Mouse (Mus musculus): ENCODE data around the gene Zfp950. TPM values are rescaled to one million over a fixed set of nuclear protein-coding genes. Genes with fewer than 3 reads are reported as not detected.

Zfp950 gene
- total and polyA plus RNA-seq, 3 experiments = 0.26 to 37.9 (median 33.0) TPM

- Histone ChIP-seq H3K4me3 (ENCODE audit: low read depth, low read length) (no peak overlapping the region), H3K27me3 (ENCODE audit: insufficient read depth, low read length) (no peaks in the 10 kb centered on the region), H3K4me1 (ENCODE audit: insufficient read depth, low read depth, low read length) (no peaks in the 10 kb centered on the region), H3K9me3 (replicated peaks) (no peaks in the 10 kb centered on the region), H3K36me3 (replicated peaks) (no peaks in the 10 kb centered on the region)
- TF ChIP-seq POLR2AphosphoS5 (IDR thresholded peaks at IDR 0.05; ENCODE audit: insufficient replicate concordance, low read depth, low read length) (no peak), CTCF (IDR thresholded peaks at IDR 0.05; ENCODE audit: low read depth, low read length) (no peak), GATA2 (IDR thresholded peaks at IDR 0.05; ENCODE audit: borderline replicate concordance, low read depth, low read length) (no peak), GATA1 (IDR thresholded peaks at IDR 0.05; ENCODE audit: borderline replicate concordance, low read length) (no peak), TAL1 (conservative IDR thresholded peaks at IDR 0.05; ENCODE audit: low read depth, low read length) (no peak)
- ATAC-seq (ENCODE audit: extremely low read depth, insufficient number of reproducible peaks, low FRiP score, poor library complexity, severe bottlenecking) = no peak
- no peak for DNase-seq (ENCODE audit: low spot score)
These were observed 123.0 kb downstream of the Zfp950 start for GRCm38 (mm10) chr19:61017477-61018266.

GRCm38 (mm10) chr19:61009266-61009665 lies 131.4 kb downstream of the Zfp950 start:
- no peaks in the 10 kb centered on the region for H3K36me3 ChIP-seq (replicated peaks)
- DNase-seq (ENCODE audit: low spot score) (no peak), ATAC-seq (ENCODE audit: extremely low read depth, insufficient number of reproducible peaks, low FRiP score, poor library complexity, severe bottlenecking) (no peak)
- H3K4me1 ChIP-seq (ENCODE audit: insufficient read depth, low read depth, low read length) = no peaks in the 10 kb centered on the region
- TF ChIP-seq GATA2 (IDR thresholded peaks at IDR 0.05; ENCODE audit: borderline replicate concordance, low read depth, low read length) = no peak
- no peak for TF ChIP-seq GATA1 (IDR thresholded peaks at IDR 0.05; ENCODE audit: borderline replicate concordance, low read length)
- TF ChIP-seq CTCF (IDR thresholded peaks at IDR 0.05; ENCODE audit: low read depth, low read length) = no peak
- no peak for TF ChIP-seq POLR2AphosphoS5 (IDR thresholded peaks at IDR 0.05; ENCODE audit: insufficient replicate concordance, low read depth, low read length)
- TF ChIP-seq TAL1 (conservative IDR thresholded peaks at IDR 0.05; ENCODE audit: low read depth, low read length) = no peak
- no peaks in the 10 kb centered on the region for H3K9me3 ChIP-seq (replicated peaks)
- no peak overlapping the region for H3K4me3 ChIP-seq (ENCODE audit: low read depth, low read length)
- no peaks in the 10 kb centered on the region for H3K27me3 ChIP-seq (ENCODE audit: insufficient read depth, low read length)

Other genes with a start within 250 kb of the Zfp950 start
- gene Gm7102, start 35.5 kb upstream of the Zfp950 start, total RNA-seq (2014; fragmentation: Nextera tagmentation) = not detected in 2 replicates
- gene Gm7102, start 35.5 kb upstream of the Zfp950 start, total RNA-seq (2017) = 0.11 and 0.23 TPM in 2 replicates
- gene Gm7102, start 35.5 kb upstream of the Zfp950 start, polyA plus RNA-seq (2012) = 0.04 and 0.14 TPM in 2 replicates
- gene Gm6020, start 43.0 kb upstream of the Zfp950 start, total RNA-seq (2014; fragmentation: Nextera tagmentation) = not detected in 2 replicates
- not detected in 2 replicates for gene Gm6020, start 43.0 kb upstream of the Zfp950 start, total RNA-seq (2017)
- not detected in 2 replicates for gene Gm6020, start 43.0 kb upstream of the Zfp950 start, polyA plus RNA-seq (2012)
- 0.45 and 9.3 TPM in 2 replicates for gene Csf2ra, start 87.6 kb upstream of the Zfp950 start, total RNA-seq (2014; fragmentation: Nextera tagmentation)
- gene Csf2ra, start 87.6 kb upstream of the Zfp950 start, total RNA-seq (2017) = 1.1 and 1.5 TPM in 2 replicates
- 10.9 and 11.0 TPM in 2 replicates for gene Csf2ra, start 87.6 kb upstream of the Zfp950 start, polyA plus RNA-seq (2012)
- not detected in 2 replicates for gene Gm21060, start 156.2 kb upstream of the Zfp950 start, total RNA-seq (2014; fragmentation: Nextera tagmentation)
- gene Gm21060, start 156.2 kb upstream of the Zfp950 start, total RNA-seq (2017) = not detected in 2 replicates
- not detected in 2 replicates for gene Gm21060, start 156.2 kb upstream of the Zfp950 start, polyA plus RNA-seq (2012)

All from G1E (cell line).